Mouse (Mus musculus): ENCODE measurements at regions not wholly inside any gene's neighbourhood (a gene's known extent, or its start where the extent isn't known, plus 50 kb on each side); places are given as distances from the start of the nearest gene placed in this dataset.

DNA sequence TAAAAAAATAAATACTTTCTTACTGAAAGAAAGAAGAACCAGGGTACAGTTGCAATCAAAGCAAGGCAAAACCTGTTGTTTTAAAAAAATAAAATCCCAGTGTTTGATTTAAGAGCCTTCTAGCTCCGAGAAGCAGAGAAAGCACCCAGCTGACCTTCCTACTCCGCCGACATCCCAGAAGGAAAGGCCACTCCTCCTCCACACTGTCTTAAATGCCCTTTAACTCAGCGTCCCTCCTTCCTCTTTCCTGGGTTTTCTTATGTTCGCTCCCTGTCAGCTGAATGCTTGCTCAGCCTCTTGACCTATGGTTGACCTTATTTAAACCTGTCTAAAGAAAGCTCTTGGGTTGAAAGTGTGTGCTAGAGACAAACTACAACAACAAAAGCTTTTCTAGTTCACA lies 79.1 kb downstream of the Sptssa start:
- TF ChIP-seq CTCF (IDR thresholded peaks at IDR 0.05; ENCODE audit: insufficient read depth, low read length) = no peak
- no peak for TF ChIP-seq POLR2A (IDR thresholded peaks at IDR 0.05; ENCODE audit: borderline replicate concordance, extremely low read depth, low read depth, low read length)

All from lung, adult 2 months (tissue).